Mouse (Mus musculus) macrophage (primary cell): ENCODE results near the gene Dlgap5. TPM values are rescaled to one million over a fixed set of nuclear protein-coding genes. Genes with fewer than 3 reads are reported as not detected.

Source experiments
- H3K27ac ChIP-seq: fragments of 350-480 bp; formaldehyde crosslinking; 2 replicates; pipeline ENCODE4 v1.9.0; 2021
- H3K36me3 ChIP-seq: fragments of 350-480 bp; formaldehyde crosslinking; 2 replicates; pipeline ENCODE4 v1.9.0; 2021; ENCODE audit errors: inconsistent target
- H3K4me3 ChIP-seq: fragments of 350-480 bp; formaldehyde crosslinking; 2 replicates; pipeline ENCODE4 v1.9.0; 2021; ENCODE audit errors: inconsistent target
- H3K79me2 ChIP-seq: fragments of 350-480 bp; formaldehyde crosslinking; 2 replicates; pipeline ENCODE4 v1.9.0; 2021; ENCODE audit errors: inconsistent target
- WGBS: methylation state at CpG from one replicate; pipeline ENCODE4 v1.1.7; 2026; ENCODE audit warnings: inconsistent platforms; ENCODE audit not compliant: missing documents; 5-methylcytosine and 5-hydroxymethylcytosine counted together
- polyA plus RNA-seq: library from polyadenylated mRNA; stranded (reverse); fragments of 250-400 nt; gene quantifications from 3 replicates; pipeline ENCODE4 v1.2.4, GENCODE M21; 2018; ENCODE audit warnings: inconsistent platforms

Dlgap5 gene
- polyA plus RNA-seq, 1 experiment from 2014 or later, result 7.6 TPM

- H3K4me3 ChIP-seq, result peak overlapping the region; percentile 96
- peak overlapping the region; percentile 100 for H3K27ac ChIP-seq
- 3% methylated on average over 48 of the region's 49 CpGs for WGBS
Measured at GRCm38 (mm10) chr14:47373728-47374678, 44.2 kb downstream of the Dlgap5 start.

GRCm38 (mm10) chr14:47371689-47372088, 46.5 kb downstream of the Dlgap5 start:
- no peak overlapping the region for H3K4me3 ChIP-seq
- 40% methylated on average over 4 of the region's 6 CpGs for WGBS
- no peaks in the 10 kb centered on the region for H3K36me3 ChIP-seq
- peak overlapping the region; percentile 92 for H3K27ac ChIP-seq
- H3K79me2 ChIP-seq, result peaks cover 78% of the 10 kb centered on the region

More at GRCm38 (mm10) chr14:47373728-47374678, 44.2 kb downstream of the Dlgap5 start:
- H3K36me3 ChIP-seq, result peaks cover 4% of the 10 kb centered on the region; the same call in 1 of the 2 replicates
- peaks cover 86% of the 10 kb centered on the region for H3K79me2 ChIP-seq

DNA sequence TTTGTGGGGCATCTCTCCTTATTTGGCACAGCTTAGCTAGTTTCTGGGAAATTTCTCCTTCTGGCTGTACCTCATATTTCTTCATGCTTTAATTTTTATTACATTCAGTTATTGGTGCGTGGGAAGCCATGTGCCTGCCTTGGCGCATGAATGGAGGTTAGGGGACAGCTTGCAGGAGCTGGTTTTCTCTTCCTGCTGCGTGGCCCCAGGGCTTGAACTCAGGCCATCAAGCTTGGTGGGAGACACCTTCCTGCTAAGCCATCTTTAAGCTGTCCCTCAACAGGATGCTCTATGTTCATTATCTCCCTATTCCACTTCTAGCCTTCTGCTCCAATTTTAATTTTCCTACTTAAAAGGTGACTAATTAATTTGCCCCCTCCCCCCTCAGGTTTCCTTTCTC, 47.4 kb downstream of the Dlgap5 start:
- Histone ChIP-seq H3K36me3 (no peaks in the 10 kb centered on the region), H3K79me2 (peaks cover 78% of the 10 kb centered on the region), H3K4me3 (no peak overlapping the region), H3K27ac (peak overlapping the region; percentile 92)
- 87% methylated on average over 3 of the region's 3 CpGs for WGBS

GRCm38 (mm10) chr14:47369741-47370140, 48.5 kb downstream of the Dlgap5 start:
- peak overlapping the region; percentile 92; the same call in 1 of the 2 replicates for H3K27ac ChIP-seq
- no peak overlapping the region for H3K4me3 ChIP-seq
- H3K79me2 ChIP-seq, result peaks cover 69% of the 10 kb centered on the region
- 94% methylated on average over 5 of the region's 5 CpGs for WGBS
- H3K36me3 ChIP-seq, result no peaks in the 10 kb centered on the region

- H3K4me3 ChIP-seq, result no peak within 1 kb of the TSS
- peak within 1 kb of the TSS; percentile 99 for H3K27ac ChIP-seq
- WGBS, result 46% methylated on average over 5 of the region's 9 CpGs
- no peaks in the 10 kb centered on the region for H3K36me3 ChIP-seq
- H3K79me2 ChIP-seq, result peaks cover 70% of the 10 kb centered on the region
Measured at GRCm38 (mm10) chr14:47367461-47367860, 50.7 kb downstream of the Dlgap5 start, which contains the start of gene Lgals3. TSS of gene Lgals3 (plus strand) at chr14:47367751.

GRCm38 (mm10) chr14:47366881-47367321, 51.3 kb downstream of the Dlgap5 start:
- Histone ChIP-seq H3K79me2 (peaks cover 66% of the 10 kb centered on the region; the same call in 1 of the 2 replicates), H3K4me3 (no peak overlapping the region), H3K27ac (peak overlapping the region; percentile 99), H3K36me3 (no peaks in the 10 kb centered on the region)
- WGBS, result 20% methylated on average over 7 of the region's 7 CpGs

GRCm38 (mm10) chr14:47364742-47365449, 53.3 kb downstream of the Dlgap5 start:
- Histone ChIP-seq H3K27ac (peak overlapping the region; percentile 99), H3K4me3 (no peak overlapping the region)

GRCm38 (mm10) chr14:47361899-47362298, 56.3 kb downstream of the Dlgap5 start:
- Histone ChIP-seq H3K79me2 (peaks cover 63% of the 10 kb centered on the region), H3K27ac (peak overlapping the region; percentile 99), H3K36me3 (no peaks in the 10 kb centered on the region), H3K4me3 (no peak overlapping the region)
- WGBS, result 11% methylated on average over 9 of the region's 9 CpGs

More at GRCm38 (mm10) chr14:47364742-47365449, 53.3 kb downstream of the Dlgap5 start:
- Histone ChIP-seq H3K79me2 (peaks cover 60% of the 10 kb centered on the region; the same call in 1 of the 2 replicates), H3K36me3 (no peaks in the 10 kb centered on the region)
- WGBS, result 28% methylated on average over 18 of the region's 21 CpGs

- H3K27ac ChIP-seq, result peak overlapping the region; percentile 99
- WGBS, result 56% methylated on average over 2 of the region's 2 CpGs
- peaks cover 60% of the 10 kb centered on the region for H3K79me2 ChIP-seq
- H3K4me3 ChIP-seq, result peak overlapping the region; percentile 3; the same call in 1 of the 2 replicates
- no peaks in the 10 kb centered on the region for H3K36me3 ChIP-seq
Measured at GRCm38 (mm10) chr14:47361418-47361817, 56.8 kb downstream of the Dlgap5 start.

- WGBS, result 24% methylated on average over 3 of the region's 3 CpGs
- H3K27ac ChIP-seq, result peak overlapping the region; percentile 99
- H3K36me3 ChIP-seq, result no peaks in the 10 kb centered on the region
- H3K79me2 ChIP-seq, result peaks cover 56% of the 10 kb centered on the region
- H3K4me3 ChIP-seq, result no peak overlapping the region
Measured at GRCm38 (mm10) chr14:47359610-47360009, 58.6 kb downstream of the Dlgap5 start.

GRCm38 (mm10) chr14:47356622-47357021, 61.6 kb downstream of the Dlgap5 start:
- WGBS, result 90% methylated on average over 3 of the region's 3 CpGs
- peaks cover 34% of the 10 kb centered on the region for H3K79me2 ChIP-seq
- no peaks in the 10 kb centered on the region for H3K36me3 ChIP-seq
- H3K4me3 ChIP-seq, result no peak overlapping the region
- no peak overlapping the region for H3K27ac ChIP-seq

DNA sequence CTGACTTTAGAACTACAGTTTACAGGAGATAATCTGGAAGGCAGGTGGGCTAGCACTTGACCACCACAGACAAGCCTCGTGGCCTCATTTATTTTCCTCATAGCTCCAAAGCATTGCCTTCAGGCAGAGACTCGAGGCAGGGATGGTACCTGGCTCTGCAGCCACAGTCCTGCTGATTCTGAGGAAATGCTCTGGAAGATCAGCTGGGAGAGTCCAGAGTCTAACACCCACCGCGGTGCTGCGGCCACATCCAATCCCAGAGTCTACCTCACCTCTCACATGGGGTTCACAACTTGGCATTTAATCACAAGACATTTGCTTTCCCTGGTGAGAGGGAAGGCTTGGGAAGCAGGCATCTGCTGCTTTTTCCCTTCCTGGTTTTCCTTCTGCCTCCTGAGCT, 63.3 kb downstream of the Dlgap5 start:
- WGBS, result 89% methylated on average over 5 of the region's 5 CpGs
- H3K4me3 ChIP-seq, result no peak overlapping the region
- H3K79me2 ChIP-seq, result peaks cover 25% of the 10 kb centered on the region
- no peaks in the 10 kb centered on the region for H3K36me3 ChIP-seq
- peak overlapping the region; percentile 94 for H3K27ac ChIP-seq

DNA sequence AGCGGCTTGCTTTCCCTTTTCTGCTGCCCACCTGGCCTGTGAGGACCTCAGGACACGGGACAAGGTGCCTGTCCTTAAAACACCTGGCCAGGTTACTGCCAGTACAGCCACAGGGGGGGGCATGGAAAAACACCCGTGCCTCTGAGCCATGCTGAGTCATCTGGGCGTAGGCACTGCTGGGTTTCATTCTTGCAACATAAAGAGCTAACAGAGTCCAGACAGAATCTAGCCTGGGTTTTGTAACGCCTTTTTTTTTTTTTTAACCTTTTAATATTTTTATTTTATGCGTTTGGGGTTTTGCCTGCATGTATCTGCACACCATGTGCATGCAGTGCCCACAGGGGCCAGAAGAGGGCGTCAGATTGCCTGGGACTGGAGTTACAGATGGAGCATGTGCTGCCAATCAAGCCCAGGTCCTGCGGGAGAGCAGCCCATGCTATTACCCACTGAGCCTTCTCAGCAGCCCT, 64.1 kb downstream of the Dlgap5 start:
- WGBS, result 18% methylated on average over 6 of the region's 8 CpGs
- H3K79me2 ChIP-seq, result peaks cover 24% of the 10 kb centered on the region
- peak overlapping the region; percentile 94 for H3K27ac ChIP-seq
- no peak overlapping the region for H3K4me3 ChIP-seq
- no peaks in the 10 kb centered on the region for H3K36me3 ChIP-seq

DNA sequence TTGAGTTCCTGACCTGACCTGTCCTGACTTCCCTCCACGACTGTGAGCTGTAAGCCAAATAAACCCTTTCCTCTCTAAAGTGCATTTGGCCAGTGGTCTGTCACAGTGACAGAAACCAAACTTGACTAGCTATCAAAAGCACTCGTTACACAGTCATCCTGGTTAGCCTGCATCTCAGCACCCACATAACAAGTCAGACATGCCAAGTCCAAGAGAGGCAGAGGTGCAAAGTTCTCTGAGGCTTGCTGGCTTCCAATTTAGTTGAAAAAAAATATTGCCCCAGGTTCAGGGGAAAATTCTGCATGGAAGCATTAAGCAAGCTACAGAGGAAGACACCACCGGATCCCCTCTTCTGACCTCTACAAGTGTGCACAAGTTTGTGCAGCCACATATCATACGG, 65.0 kb downstream of the Dlgap5 start:
- WGBS, result 85% methylated on average over 4 of the region's 4 CpGs
- Histone ChIP-seq H3K4me3 (no peak overlapping the region), H3K27ac (peak overlapping the region; percentile 94), H3K79me2 (peaks cover 17% of the 10 kb centered on the region), H3K36me3 (no peaks in the 10 kb centered on the region)
